Mouse (Mus musculus) limb, embryonic 13.5 days (tissue): Measurements from ENCODE around the gene Gm45713. TPM values are rescaled to one million over a fixed set of nuclear protein-coding genes. Genes with fewer than 3 reads are reported as not detected.
A peak's percentile ranks its signal among the peaks of the same experiment; 100 is the strongest.

Experiments
- ATAC-seq: fragments of 200-750 bp; cut with Nextera tagmentation; 2 replicates; pipeline ENCODE4 v1.8.0; 2017; ENCODE audit warnings: low read depth, moderate number of reproducible peaks, moderate TSS enrichment; ENCODE audit not compliant: low FRiP score
- H3K27ac ChIP-seq: fragments of 300-500 bp; sonication (generic); 2 replicates; pipeline ENCODE4 v1.5.1; 2015; ENCODE audit warnings: inconsistent platforms, mild to moderate bottlenecking, moderate library complexity
- H3K27me3 ChIP-seq: fragments of 300-500 bp; sonication (generic); 2 replicates; pipeline ENCODE4 v1.6.1; 2015; ENCODE audit warnings: mild to moderate bottlenecking, inconsistent platforms
- H3K36me3 ChIP-seq: fragments of 300-500 bp; sonication (generic); 2 replicates; pipeline ENCODE4 v1.6.1; 2015; ENCODE audit warnings: inconsistent platforms, mild to moderate bottlenecking, moderate library complexity
- H3K4me1 ChIP-seq: fragments of 300-500 bp; sonication (generic); 2 replicates; pipeline ENCODE4 v1.6.1; 2015; ENCODE audit warnings: inconsistent platforms
- H3K4me2 ChIP-seq: fragments of 300-500 bp; sonication (generic); replicated peaks from 2 replicates; pipeline ENCODE4 v1.6.1; 2015; ENCODE audit warnings: inconsistent platforms, mild to moderate bottlenecking, moderate library complexity
- H3K4me3 ChIP-seq: fragments of 300-500 bp; sonication (generic); 2 replicates; pipeline ENCODE4 v1.5.1; 2015; ENCODE audit warnings: moderate library complexity, mild to moderate bottlenecking, inconsistent platforms
- H3K9ac ChIP-seq: fragments of 300-500 bp; sonication (generic); 2 replicates; pipeline ENCODE4 v1.6.1; 2015; ENCODE audit warnings: mild to moderate bottlenecking, inconsistent platforms
- H3K9me3 ChIP-seq: fragments of 300-500 bp; sonication (generic); 2 replicates; pipeline ENCODE4 v1.6.1; 2016; ENCODE audit warnings: inconsistent platforms
- WGBS: fragments of 180-500 bp; shearing (Covaris S2); methylation state at CpG from one replicate; pipeline ENCODE4 v1.1.7; 2015; 5-methylcytosine and 5-hydroxymethylcytosine counted together
- polyA plus RNA-seq: library from polyadenylated mRNA; unstranded; fragments of >200 nt; fragmentation: Nextera tagmentation; extraction: Ambion mirVana; gene quantifications from 2 replicates; pipeline ENCODE4 v1.2.1, GENCODE M21; 2015

Gene Gm45713
- polyA plus RNA-seq, 1 experiment from 2014 or later, result 0.75 TPM

- peak overlapping the region; percentile 72 for H3K4me2 ChIP-seq
- peaks cover 34% of the 10 kb centered on the region for H3K36me3 ChIP-seq
- no peak overlapping the region for H3K27ac ChIP-seq
- 25% methylated on average over 6 of the region's 6 CpGs for WGBS
- H3K9me3 ChIP-seq, result no peaks in the 10 kb centered on the region
- peak overlapping the region; percentile 40 for H3K4me3 ChIP-seq
- H3K9ac ChIP-seq, result peak overlapping the region; percentile 48; the same call in 1 of the 2 replicates
- 0 out of 2 replicates have a peak, but pooled peaks have one; percentile 2 for ATAC-seq
- H3K27me3 ChIP-seq, result peaks cover 52% of the 10 kb centered on the region
- peaks cover 13% of the 10 kb centered on the region for H3K4me1 ChIP-seq
Observed at GRCm38 (mm10) chr7:45162551-45162950, 26.5 kb upstream of the Gm45713 start.

GRCm38 (mm10) chr7:45161612-45162473 is 25.8 kb upstream of the Gm45713 start:
- WGBS, result 5% methylated on average over 35 of the region's 35 CpGs
- peaks cover 13% of the 10 kb centered on the region for H3K4me1 ChIP-seq
- H3K9me3 ChIP-seq, result no peaks in the 10 kb centered on the region
- H3K4me3 ChIP-seq, result peak overlapping the region; percentile 40
- ATAC-seq, result peak; percentile 93
- peaks cover 45% of the 10 kb centered on the region for H3K27me3 ChIP-seq
- H3K36me3 ChIP-seq, result peaks cover 39% of the 10 kb centered on the region
- peak overlapping the region; percentile 48; the same call in 1 of the 2 replicates for H3K9ac ChIP-seq
- H3K4me2 ChIP-seq, result peak overlapping the region; percentile 72
- H3K27ac ChIP-seq, result no peak overlapping the region

DNA sequence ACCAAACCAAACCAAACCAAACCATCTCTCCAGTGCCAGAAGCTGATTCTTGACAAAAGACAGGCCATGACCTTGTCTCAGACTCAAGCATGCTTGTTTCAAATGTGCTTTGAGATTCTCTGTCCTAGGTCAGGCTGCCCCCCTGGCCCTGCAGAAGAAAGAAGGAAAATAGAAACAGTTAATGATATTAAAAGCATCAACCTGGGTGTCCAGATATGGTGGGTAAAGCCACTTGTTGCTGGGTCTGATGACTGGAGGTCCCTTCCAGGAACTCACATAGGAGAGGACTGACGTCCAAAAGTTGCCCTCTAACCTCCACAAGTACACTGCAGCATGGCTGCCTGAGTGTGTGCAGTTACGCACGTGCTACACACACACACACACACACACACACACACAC is 24.8 kb upstream of the Gm45713 start:
- no peaks in the 10 kb centered on the region for H3K9me3 ChIP-seq
- H3K36me3 ChIP-seq, result peaks cover 39% of the 10 kb centered on the region
- H3K9ac ChIP-seq, result no peak overlapping the region
- 92% methylated on average over 3 of the region's 3 CpGs for WGBS
- H3K4me2 ChIP-seq, result no peak overlapping the region
- ATAC-seq, result no peak
- peaks cover 35% of the 10 kb centered on the region for H3K27me3 ChIP-seq
- no peak overlapping the region for H3K4me3 ChIP-seq
- no peak overlapping the region for H3K27ac ChIP-seq
- peaks cover 13% of the 10 kb centered on the region for H3K4me1 ChIP-seq

DNA sequence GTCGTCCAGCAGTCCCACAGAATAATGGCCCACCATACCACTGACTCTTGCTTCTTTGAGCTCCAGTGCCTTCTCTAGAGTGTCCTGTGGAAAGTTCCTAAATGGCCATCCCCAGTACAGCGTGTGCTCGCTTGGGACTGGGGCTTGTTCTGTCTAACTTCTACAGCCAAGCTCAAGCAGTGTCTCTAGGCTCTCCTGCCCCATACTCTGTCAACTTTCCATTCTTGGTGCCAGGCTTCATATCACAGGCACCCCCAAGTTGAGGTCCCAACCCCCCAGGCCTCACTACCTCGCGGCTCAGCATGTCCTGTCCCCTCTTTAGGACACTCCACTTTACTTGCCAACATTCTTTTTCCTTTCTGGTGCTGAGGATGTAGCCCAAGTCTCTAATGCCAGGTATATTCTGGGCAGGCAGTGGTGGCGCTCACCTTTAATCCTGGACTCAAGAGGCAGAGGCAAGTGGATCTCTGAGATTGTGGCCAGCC is 24.3 kb upstream of the Gm45713 start:
- peaks cover 15% of the 10 kb centered on the region for H3K4me1 ChIP-seq
- H3K9ac ChIP-seq, result no peak overlapping the region
- peaks cover 39% of the 10 kb centered on the region for H3K36me3 ChIP-seq
- no peak overlapping the region for H3K4me2 ChIP-seq
- H3K27me3 ChIP-seq, result peaks cover 30% of the 10 kb centered on the region
- ATAC-seq, result no peak
- WGBS, result 91% methylated on average over 6 of the region's 6 CpGs
- H3K9me3 ChIP-seq, result no peaks in the 10 kb centered on the region
- no peak overlapping the region for H3K27ac ChIP-seq
- no peak overlapping the region for H3K4me3 ChIP-seq

- Histone ChIP-seq H3K36me3 (peaks cover 39% of the 10 kb centered on the region), H3K4me1 (peaks cover 20% of the 10 kb centered on the region), H3K9me3 (no peaks in the 10 kb centered on the region), H3K4me2 (no peak overlapping the region), H3K27me3 (peaks cover 17% of the 10 kb centered on the region), H3K27ac (no peak overlapping the region), H3K4me3 (no peak overlapping the region), H3K9ac (no peak overlapping the region)
- 96% methylated on average over 6 of the region's 6 CpGs for WGBS
- no peak for ATAC-seq
Observed at GRCm38 (mm10) chr7:45158991-45159390, 23.0 kb upstream of the Gm45713 start.

- 86% methylated on average over 14 of the region's 14 CpGs for WGBS
- H3K4me1 ChIP-seq, result peaks cover 19% of the 10 kb centered on the region
Observed at GRCm38 (mm10) chr7:45157459-45157858, 21.4 kb upstream of the Gm45713 start.

GRCm38 (mm10) chr7:45156206-45156605 is 20.2 kb upstream of the Gm45713 start:
- H3K36me3 ChIP-seq, result peaks cover 39% of the 10 kb centered on the region
- no peak overlapping the region for H3K4me3 ChIP-seq
- H3K4me2 ChIP-seq, result no peak overlapping the region
- H3K9me3 ChIP-seq, result no peaks in the 10 kb centered on the region
- 96% methylated on average over 15 of the region's 15 CpGs for WGBS
- H3K27ac ChIP-seq, result no peak overlapping the region
- no peak overlapping the region for H3K9ac ChIP-seq
- no peaks in the 10 kb centered on the region for H3K27me3 ChIP-seq
- no peak for ATAC-seq
- peaks cover 23% of the 10 kb centered on the region for H3K4me1 ChIP-seq

More at GRCm38 (mm10) chr7:45157459-45157858, 21.4 kb upstream of the Gm45713 start:
- Histone ChIP-seq H3K4me3 (no peak overlapping the region), H3K4me2 (no peak overlapping the region), H3K9me3 (no peaks in the 10 kb centered on the region), H3K27me3 (peaks cover 1% of the 10 kb centered on the region), H3K9ac (no peak overlapping the region), H3K36me3 (peaks cover 39% of the 10 kb centered on the region), H3K27ac (no peak overlapping the region)
- no peak for ATAC-seq

- Histone ChIP-seq H3K4me1 (peaks cover 29% of the 10 kb centered on the region), H3K36me3 (peaks cover 36% of the 10 kb centered on the region), H3K9me3 (no peaks in the 10 kb centered on the region), H3K27ac (0 out of 2 replicates have a peak overlapping the region, but pooled peaks have one; percentile 39), H3K4me3 (peak overlapping the region; percentile 64; the same call in 1 of the 2 replicates), H3K9ac (no peak overlapping the region), H3K4me2 (peak overlapping the region; percentile 80), H3K27me3 (no peaks in the 10 kb centered on the region)
- 82% methylated on average over 9 of the region's 9 CpGs for WGBS
- ATAC-seq, result no peak
Observed at GRCm38 (mm10) chr7:45155590-45155989, 19.6 kb upstream of the Gm45713 start.

GRCm38 (mm10) chr7:45154993-45155514 is 19.0 kb upstream of the Gm45713 start:
- 0 out of 2 replicates have a peak overlapping the region, but pooled peaks have one; percentile 25 for H3K9ac ChIP-seq
- WGBS, result 85% methylated on average over 12 of the region's 12 CpGs
- peak overlapping the region; percentile 39; the same call in 1 of the 2 replicates for H3K27ac ChIP-seq
- no peaks in the 10 kb centered on the region for H3K27me3 ChIP-seq
- ATAC-seq, result 0 out of 2 replicates have a peak, but pooled peaks have one; percentile 0
- H3K4me2 ChIP-seq, result peak overlapping the region; percentile 80
- H3K4me3 ChIP-seq, result peak overlapping the region; percentile 64
- H3K4me1 ChIP-seq, result peaks cover 34% of the 10 kb centered on the region
- peaks cover 30% of the 10 kb centered on the region for H3K36me3 ChIP-seq
- H3K9me3 ChIP-seq, result no peaks in the 10 kb centered on the region

DNA sequence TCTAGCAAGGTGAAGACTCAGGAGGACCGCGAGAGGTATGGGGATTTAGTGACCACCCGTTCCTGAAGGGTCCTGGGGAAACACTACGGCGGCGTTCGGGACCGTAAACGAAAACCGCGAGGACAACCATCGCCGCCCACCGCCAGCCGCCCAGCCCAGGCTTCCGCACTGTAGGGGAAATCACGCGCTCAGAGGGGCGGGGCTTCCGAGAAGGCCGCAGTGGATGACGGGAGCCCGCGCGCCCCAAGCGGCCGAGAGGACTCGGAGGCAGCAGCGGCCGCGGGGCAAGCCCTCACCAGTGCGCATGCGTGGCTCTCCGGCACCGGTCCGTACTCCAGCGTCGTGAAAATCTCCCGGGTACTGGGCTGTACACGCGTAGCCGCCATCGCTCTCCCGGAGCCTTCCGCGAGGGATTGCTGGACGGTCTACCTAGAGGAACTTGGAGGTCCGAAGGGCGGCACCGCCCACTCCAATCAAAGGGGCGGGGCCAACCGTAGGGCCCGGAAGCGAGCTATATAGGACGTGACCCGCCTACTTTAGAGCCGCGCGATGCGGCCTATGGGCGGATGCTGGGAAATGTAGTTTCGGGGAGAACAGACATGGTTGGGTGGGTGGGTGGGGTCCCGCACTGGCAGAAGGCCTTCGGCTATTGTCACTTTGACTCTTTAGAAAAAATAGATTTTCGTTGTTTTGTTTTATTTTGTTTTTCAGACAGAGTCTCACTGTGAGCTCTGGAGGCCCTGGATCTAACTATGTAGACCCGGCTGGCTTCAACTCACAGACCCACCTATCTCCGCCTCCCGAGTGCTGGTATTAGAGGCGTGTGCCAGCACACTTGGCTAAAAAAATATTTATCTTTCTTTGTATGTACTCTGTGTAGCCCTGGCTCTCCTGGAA is 18.3 kb upstream of the Gm45713 start, which contains the start of the genes Pih1d1 and Aldh16a1:
TSS of gene Pih1d1 (plus strand) at position 208 of the 897 bp plus-strand sequence.
TSS of gene Aldh16a1 (minus strand) at position 489 of the 897 bp plus-strand sequence.
- Histone ChIP-seq H3K9me3 (no peaks in the 10 kb centered on the region), H3K4me3 (peak within 1 kb of the TSS; percentile 64), H3K4me1 (peaks cover 35% of the 10 kb centered on the region), H3K9ac (peak within 1 kb of the TSS; percentile 84), H3K36me3 (peaks cover 23% of the 10 kb centered on the region), H3K27me3 (no peaks in the 10 kb centered on the region), H3K27ac (peak within 1 kb of the TSS; percentile 95), H3K4me2 (peak within 1 kb of the TSS; percentile 80)
- 4% methylated on average over 69 of the region's 69 CpGs for WGBS
- ATAC-seq, result peak; percentile 97

DNA sequence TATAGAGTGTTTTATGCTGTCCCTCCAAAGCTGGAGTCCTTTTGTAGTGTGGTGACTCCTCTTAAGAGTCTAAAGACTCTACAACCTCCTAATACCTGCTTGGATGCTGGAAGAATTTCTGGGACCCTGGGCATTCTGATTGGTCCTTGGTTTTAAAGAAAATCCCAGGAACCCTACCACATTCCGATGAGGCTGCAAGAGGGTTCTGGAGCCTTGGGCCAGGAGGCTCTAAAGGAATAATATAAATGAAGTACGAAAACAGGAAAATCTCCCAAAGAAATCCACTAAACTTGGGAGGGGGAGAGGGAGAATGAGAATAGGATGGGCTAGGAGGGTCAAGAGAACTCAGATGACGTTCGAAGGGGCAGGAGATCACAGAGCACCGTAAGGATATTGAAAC is 17.6 kb upstream of the Gm45713 start:
- ATAC-seq, result no peak
- Histone ChIP-seq H3K27me3 (no peaks in the 10 kb centered on the region), H3K9me3 (no peaks in the 10 kb centered on the region), H3K9ac (peak overlapping the region; percentile 84), H3K36me3 (peaks cover 18% of the 10 kb centered on the region), H3K4me2 (peak overlapping the region; percentile 80), H3K27ac (peak overlapping the region; percentile 95), H3K4me1 (peaks cover 35% of the 10 kb centered on the region), H3K4me3 (peak overlapping the region; percentile 64)
- WGBS, result 1% methylated on average over 5 of the region's 5 CpGs
